Mouse (Mus musculus): ENCODE data around the gene Gm44503. TPM values are rescaled to one million over a fixed set of nuclear protein-coding genes. Genes with fewer than 3 reads are reported as not detected.
A peak's percentile ranks its signal among the peaks of the same experiment; 100 is the strongest.

Gm44503 gene
- total RNA-seq, 2 experiments from 2014 or later = not detected

DNA sequence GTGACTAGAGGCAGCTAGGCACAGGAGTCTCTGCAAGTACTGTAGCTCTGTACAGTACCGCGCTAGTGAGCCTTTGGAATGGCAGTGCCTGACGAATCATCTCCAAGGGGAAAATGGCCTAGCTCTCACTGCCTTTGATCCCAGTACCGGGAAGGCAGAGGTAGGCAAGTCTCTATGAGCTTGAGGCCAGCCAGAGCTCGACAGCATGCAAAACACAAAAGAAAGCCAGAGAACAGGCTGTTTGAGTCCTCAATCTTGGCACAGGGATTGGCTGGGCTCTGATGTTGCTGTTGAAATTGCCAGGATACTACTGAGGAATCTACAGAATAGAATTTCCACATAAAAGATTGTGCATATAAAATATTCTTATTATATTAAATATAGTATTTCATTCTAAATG, 13.8 kb downstream of the Gm44503 start:
- DNase-seq = no peak
- intact Hi-C loops (cut with DNase I) = no loop called here

GRCm38 (mm10) chr9:72972984-72973383, 14.3 kb downstream of the Gm44503 start:
- intact Hi-C loops (cut with DNase I) = no loop called here

GRCm38 (mm10) chr9:72974734-72975133, 16.1 kb downstream of the Gm44503 start:
- no peak for DNase-seq
- intact Hi-C loops (cut with DNase I) = no loop called here

More at GRCm38 (mm10) chr9:72972984-72973383, 14.3 kb downstream of the Gm44503 start:
- no peak for DNase-seq

- intact Hi-C loops (cut with DNase I) = no loop called here
- no peak for DNase-seq
Observed at GRCm38 (mm10) chr9:72975242-72975641, 16.6 kb downstream of the Gm44503 start.

DNA sequence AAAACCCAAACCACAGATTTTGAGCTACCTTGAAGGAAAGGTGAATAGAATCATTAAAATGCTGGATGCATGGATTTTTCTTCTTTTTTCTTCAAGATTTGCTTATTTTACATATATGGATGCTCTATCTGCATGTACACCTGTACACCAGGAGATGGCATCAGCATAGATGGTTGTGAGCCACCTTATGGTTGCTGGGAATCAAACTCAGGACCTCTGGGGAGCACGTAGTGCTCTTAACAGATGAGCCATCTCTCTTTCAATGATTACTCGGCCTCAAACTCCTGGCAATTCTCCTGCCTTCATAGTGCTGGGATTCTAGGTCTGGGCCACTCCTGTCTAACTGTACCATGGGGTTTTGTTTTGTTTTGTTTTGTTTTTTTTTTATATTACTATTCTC, 24.4 kb downstream of the Gm44503 start:
- no peak for DNase-seq
- intact Hi-C loops (cut with DNase I) = no loop called here

DNA sequence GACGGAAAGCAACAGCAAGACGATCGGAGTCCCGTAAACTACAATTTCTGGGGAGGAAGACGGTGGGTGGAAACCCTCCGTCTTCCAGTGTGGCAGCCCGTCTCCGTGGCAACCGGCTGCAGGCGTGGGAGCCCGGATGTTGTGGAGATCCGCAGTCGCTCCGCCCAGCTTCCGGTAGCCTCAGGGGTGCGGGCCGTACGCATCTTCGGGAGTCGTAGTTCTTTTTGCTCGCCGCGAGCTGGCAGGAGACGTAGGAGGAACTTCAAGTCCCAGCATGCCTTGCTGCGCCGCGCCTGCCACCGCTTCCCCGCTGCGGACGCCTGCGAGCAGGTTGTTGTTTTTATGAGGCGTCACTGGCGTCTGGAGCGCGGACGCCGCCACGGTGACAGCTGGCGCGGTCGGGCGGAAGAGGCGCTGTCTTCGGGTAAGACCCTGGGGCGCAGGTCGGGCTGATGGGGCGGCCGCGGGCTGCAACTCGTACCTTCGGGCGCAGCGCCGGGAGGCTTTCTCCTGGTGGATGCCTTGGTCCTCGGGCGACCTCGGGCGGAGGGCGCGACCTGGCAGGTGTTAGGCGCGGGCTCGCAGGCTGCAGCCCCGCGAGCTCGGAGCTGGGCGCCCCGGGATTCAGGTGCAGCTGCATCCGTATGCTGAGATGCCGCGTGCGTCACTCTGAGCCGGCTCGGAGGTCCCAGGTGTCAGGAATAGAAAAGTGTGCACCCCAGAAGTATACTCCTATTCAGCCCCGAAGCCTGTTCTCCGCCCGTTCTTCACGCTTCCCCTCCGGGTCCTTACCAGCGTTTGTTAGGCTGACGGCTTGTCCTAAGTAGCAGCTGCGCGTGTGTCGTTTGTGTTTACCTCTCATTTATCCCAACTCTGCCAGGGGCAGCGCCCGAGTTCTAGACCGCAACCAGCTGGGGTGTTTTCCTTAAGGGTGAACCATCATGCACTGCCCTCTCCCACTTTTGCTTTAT, 26.9 kb downstream of the Gm44503 start, which contains the start of the genes Ccpg1os and Ccpg1:
TSS of gene Ccpg1os (minus strand) at position 133 of the 971 bp plus-strand sequence.
TSS of gene Ccpg1 (plus strand) at position 180 of the 971 bp plus-strand sequence.
- DNase-seq = peak; percentile 97
- intact Hi-C loops (cut with DNase I) = no loop called here

DNA sequence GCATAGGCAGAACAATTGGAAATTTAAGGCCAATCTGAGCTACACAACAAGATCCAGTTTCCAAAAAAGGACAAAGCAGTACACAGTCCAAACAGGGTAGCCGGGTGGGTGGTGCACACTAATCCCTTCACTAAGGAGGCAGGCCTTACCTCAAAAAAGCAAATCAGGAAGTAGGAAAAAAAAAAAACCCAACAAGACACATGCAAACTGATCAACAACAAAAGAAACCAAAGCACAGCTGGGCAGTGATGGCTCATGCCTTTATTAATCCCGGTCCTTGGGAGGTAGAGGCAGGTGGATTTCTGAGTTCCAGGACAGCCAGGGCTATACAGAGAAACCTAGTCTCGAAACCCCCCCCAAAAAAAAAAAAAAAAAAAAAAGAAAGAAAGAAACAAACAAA, 29.1 kb downstream of the Gm44503 start:
- DNase-seq = no peak
- intact Hi-C loops (cut with DNase I) = no loop called here

- intact Hi-C loops (cut with DNase I) = no loop called here
- DNase-seq = no peak
Observed at GRCm38 (mm10) chr9:72988706-72989105, 30.1 kb downstream of the Gm44503 start.

DNA sequence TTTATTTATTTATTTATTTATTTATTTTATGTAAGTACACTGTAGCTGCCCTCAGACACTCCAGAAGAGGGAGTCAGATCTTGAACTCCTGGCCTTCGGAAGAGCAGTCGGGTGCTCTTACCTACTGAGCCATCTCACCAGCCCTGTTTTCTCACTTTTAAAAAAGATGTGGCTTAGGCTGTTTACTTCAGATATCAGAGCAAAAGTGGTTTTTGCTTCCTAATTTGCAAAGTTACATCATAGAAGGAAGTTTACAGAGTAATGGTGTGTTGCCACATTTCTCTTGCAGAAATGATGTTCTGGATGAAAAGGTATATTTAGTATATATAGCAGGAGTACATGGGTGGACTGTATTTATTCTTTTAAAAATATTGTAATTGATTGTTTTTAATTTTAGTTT, 32.8 kb downstream of the Gm44503 start:
- intact Hi-C loops (cut with DNase I) = no loop called here
- no peak for DNase-seq

DNA sequence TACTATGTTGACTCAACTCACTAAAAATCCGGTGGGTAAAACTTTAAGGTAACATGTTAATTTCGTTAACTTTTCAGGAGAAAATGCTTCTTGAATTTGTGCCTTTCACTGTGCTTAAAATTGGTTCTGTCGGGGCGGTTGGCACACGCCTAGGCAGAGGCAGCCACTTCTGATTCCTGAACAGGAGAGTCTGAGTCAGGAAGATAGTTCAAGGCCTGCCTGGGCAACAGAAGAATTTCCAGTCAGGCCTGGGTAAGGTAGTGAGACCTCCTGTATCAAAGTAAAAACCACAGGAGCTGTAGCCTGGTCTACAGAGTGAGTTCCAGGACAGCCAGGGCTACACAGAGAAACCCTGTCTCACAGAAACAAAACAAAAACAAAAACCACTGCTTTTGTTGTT, 33.9 kb downstream of the Gm44503 start:
- DNase-seq = no peak
- intact Hi-C loops (cut with DNase I) = no loop called here

DNA sequence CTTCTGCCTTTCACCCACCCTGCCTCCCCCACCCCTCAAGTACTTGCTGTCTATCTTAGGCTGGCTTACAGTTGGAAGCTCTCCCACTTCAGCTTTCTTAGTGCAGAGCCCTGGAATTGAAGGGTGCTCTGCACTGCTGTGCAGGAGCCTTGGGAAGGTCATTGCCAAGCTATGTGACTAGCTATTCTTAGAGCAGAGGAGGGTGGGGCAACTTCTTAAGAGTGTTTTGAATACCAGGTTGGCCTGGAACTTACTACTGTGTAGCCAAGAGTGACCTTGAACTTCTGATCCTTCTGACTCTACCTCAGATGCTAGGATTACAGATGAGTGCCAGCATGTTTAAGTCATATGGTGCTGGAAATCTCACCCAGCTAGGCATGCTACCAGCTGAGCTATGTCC, 37.5 kb downstream of the Gm44503 start:
- no peak for DNase-seq
- intact Hi-C loops (cut with DNase I) = no loop called here

DNA sequence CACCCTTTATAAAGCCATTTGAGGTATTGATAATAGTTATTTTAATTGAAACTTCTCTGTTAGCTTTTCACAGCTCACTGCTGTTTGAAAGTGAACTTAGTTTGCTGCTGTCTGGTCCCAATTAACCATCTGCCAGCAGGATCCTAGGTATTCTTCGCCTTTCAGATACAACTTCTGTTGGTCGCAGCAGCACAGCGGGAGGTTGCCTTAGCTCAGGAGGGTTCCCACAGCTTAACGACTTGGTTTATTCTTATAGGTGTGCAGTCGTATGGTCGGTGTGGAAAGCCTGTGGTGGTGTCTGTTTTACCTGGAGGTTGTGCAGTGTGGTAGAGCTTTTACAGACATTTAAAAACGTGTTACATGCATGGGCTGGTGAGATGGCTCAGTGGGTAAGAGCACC, 38.2 kb downstream of the Gm44503 start:
- intact Hi-C loops (cut with DNase I) = no loop called here
- no peak for DNase-seq

- DNase-seq = no peak
- intact Hi-C loops (cut with DNase I) = no loop called here
Observed at GRCm38 (mm10) chr9:73000487-73000886, 41.8 kb downstream of the Gm44503 start.

GRCm38 (mm10) chr9:73001314-73002011, 42.8 kb downstream of the Gm44503 start:
- no peak for DNase-seq
- intact Hi-C loops (cut with DNase I) = no loop called here

DNA sequence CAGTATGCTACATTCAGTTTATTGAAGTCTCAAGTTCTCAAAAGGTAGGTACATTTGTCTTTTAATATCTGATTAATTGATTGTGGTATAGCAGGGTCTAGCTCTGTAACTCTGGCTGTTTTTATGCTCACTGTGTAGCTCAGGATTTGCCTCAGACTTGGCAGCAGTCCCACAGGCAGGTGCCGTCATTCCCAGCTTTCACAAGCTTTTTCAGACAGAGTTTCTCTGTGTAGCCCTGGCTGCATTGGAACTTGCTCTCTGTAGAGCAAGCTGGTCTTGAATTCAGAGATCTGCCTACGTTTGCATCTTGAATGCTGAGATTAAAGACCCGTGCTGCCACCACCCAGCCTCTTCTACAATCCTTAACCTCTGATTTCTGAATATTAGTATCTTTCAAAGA, 43.5 kb downstream of the Gm44503 start:
- DNase-seq = no peak
- intact Hi-C loops (cut with DNase I) = no loop called here

- intact Hi-C loops (cut with DNase I) = no loop called here
- no peak for DNase-seq
Observed at GRCm38 (mm10) chr9:73004076-73004475, 45.4 kb downstream of the Gm44503 start.

DNA sequence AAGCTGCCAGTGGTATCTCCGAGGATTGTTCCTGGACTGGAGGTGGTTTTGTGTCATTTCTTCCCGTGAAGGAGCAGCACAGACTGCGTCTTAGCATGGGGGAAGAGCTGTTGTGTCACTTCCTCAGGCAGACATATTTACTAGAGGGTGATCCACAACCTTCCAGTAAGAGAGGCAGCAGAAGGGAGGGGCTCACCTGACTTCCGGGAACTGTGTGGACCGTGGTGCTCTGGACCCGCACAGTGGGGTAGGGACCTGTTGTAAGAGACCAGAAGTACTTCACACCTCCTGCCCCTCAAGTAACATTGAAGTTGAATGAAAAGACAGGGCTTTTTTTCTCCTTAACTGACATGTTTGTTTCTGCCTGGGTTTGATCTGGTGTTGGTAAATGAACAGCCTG, 46.5 kb downstream of the Gm44503 start:
- intact Hi-C loops (cut with DNase I) = no loop called here

DNA sequence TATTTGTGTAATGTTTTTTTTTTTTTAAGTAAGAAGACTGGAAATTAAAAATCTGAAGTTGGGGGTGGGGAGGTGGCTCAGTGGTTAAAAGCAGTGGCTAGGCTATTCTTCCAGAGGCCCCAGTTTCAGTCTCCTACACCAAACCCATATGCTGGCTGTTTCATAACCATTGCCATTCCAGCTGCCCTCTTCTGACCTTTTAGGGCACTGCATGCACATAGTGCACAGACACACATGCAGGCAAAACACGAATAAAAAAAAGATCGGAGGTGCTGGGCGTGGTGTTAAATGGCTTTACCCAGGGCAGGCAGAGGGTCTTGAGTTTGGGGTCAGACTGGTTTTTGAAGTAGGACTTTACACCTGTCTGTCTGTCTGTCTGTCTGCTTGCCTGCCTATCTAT, 47.5 kb downstream of the Gm44503 start:
- intact Hi-C loops (cut with DNase I) = no loop called here
- no peak for DNase-seq

More for the DNA sequence above, 46.5 kb downstream of the Gm44503 start:
- no peak for DNase-seq

- intact Hi-C loops (cut with DNase I) = no loop called here
- no peak for DNase-seq
Observed at GRCm38 (mm10) chr9:73008384-73008783, 49.7 kb downstream of the Gm44503 start.

DNA sequence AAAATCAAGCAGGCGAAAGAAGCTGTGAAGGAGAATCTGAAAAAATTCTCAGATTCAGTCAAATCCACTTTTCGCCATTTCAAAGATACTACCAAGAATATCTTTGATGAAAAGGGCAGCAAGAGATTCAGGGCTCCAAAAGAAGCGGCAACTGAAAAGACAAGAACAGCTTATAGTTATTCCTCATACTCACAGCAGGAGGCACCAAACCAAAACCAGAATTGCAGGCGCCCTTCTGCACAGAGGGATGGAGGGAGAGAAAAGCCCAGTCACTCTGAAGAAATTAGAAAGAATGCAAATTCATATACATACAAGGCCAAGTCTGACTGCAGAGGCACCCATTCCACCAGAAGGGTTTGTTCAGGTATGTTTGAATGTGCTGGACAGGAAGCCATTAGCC, 54.0 kb downstream of the Gm44503 start:
- no peak for DNase-seq
- intact Hi-C loops (cut with DNase I) = no loop called here

- intact Hi-C loops (cut with DNase I) = no loop called here
- no peak for DNase-seq
Observed at GRCm38 (mm10) chr9:73014724-73015123, 56.1 kb downstream of the Gm44503 start.

- intact Hi-C loops (cut with DNase I) = no loop called here
- no peak for DNase-seq
Observed at GRCm38 (mm10) chr9:73019841-73020240, 61.2 kb downstream of the Gm44503 start.

Data from heart, postnatal 10 days (tissue).